Comparison of ENCODE assay signal across 21 mouse cellular contexts in the genomic region with DNA sequence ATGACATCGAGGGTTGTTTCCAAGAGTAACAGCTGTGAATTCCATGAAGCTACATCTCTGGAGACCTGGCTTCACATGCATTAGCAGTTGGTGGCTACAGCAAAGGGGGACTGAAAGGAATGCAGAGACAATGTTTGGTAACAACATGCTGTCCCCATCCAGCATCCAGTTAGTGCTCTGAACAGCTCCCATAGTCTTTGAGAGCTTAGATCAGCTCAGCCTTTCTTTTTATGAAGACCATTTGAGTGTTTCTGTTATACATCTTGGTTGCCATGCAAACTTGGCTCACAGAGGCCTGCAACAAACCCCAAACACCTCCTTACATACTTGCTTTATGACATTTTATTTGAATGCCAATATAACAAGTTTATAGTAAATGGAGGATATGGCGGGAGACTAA. TPM values are rescaled to one million over a fixed set of nuclear protein-coding genes. Genes with fewer than 3 reads are reported as not detected.
"Had no signal": no experiment of that assay in that cellular context is flagged by ENCODE, and none has a peak within 500 bp of the region (broad histone marks: within the 10 kb centered on the region; RNA-seq: fewer than 3 reads in every experiment).

No protein-coding gene starts in this region.

- H3K27ac ChIP-seq: midbrain, embryonic 10.5 days; midbrain, embryonic 12.5 days; neural tube, embryonic 13.5 days; neural tube, embryonic 15.5 days; stomach, embryonic 15.5 days; stomach, postnatal 0 days had no signal

- H3K4me2 ChIP-seq: lung, embryonic 14.5 days; midbrain, embryonic 12.5 days; neural tube, embryonic 13.5 days; neural tube, embryonic 15.5 days; stomach, embryonic 15.5 days had no signal

- H3K36me3 ChIP-seq: midbrain, embryonic 10.5 days; midbrain, embryonic 12.5 days; neural tube, embryonic 13.5 days; neural tube, embryonic 15.5 days; stomach, embryonic 15.5 days had no signal

- H3K4me3 ChIP-seq: midbrain, embryonic 10.5 days; midbrain, embryonic 12.5 days; myocyte; neural tube, embryonic 13.5 days; neural tube, embryonic 15.5 days; stomach, embryonic 15.5 days had no signal

- H3K9me3 ChIP-seq: midbrain, embryonic 10.5 days; midbrain, embryonic 12.5 days; neural tube, embryonic 13.5 days; neural tube, embryonic 15.5 days; stomach, embryonic 15.5 days had no signal

- DNase-seq: lung, adult 18-20 months; lung, embryonic 14.5 days; lung, postnatal 10 days; lung, postnatal 4 days; midbrain, embryonic 14.5 days; retina, postnatal 1 day; right cerebral cortex, adult 18-20 months; right cerebral cortex, postnatal 14 days; thymus, adult 2 months; thymus, postnatal 25 days; thymus, postnatal 4 days had no signal

- H3K27me3 ChIP-seq: midbrain, embryonic 12.5 days; neural tube, embryonic 13.5 days; neural tube, embryonic 15.5 days; stomach, embryonic 15.5 days had no signal

- ATAC-seq: midbrain, embryonic 16.5 days had no signal

- H3K9ac ChIP-seq: lung, embryonic 14.5 days; midbrain, embryonic 12.5 days; neural tube, embryonic 13.5 days; neural tube, embryonic 15.5 days; stomach, embryonic 15.5 days had no signal

- H3K4me1 ChIP-seq: midbrain, embryonic 10.5 days; midbrain, embryonic 12.5 days; neural tube, embryonic 13.5 days; neural tube, embryonic 15.5 days; stomach, embryonic 15.5 days had no signal

RNA-seq across cellular contexts. Expression of a gene that starts 19.6 kb away (rescaled TPM):
- total RNA-seq: megakaryocyte, adult 5-6 weeks; megakaryocyte-erythroid progenitor cell, adult 5-6 weeks had no signal
